Mouse (Mus musculus) heart, embryonic 13.5 days (tissue): ENCODE results near the gene RPS10-NUDT3. TPM values are rescaled to one million over a fixed set of nuclear protein-coding genes. Genes with fewer than 3 reads are reported as not detected.

Source experiments
- ATAC-seq: fragments of 200-750 bp; cut with Nextera tagmentation; 2 replicates; pipeline ENCODE4 v1.8.0; 2017; ENCODE audit warnings: moderate TSS enrichment; ENCODE audit not compliant: insufficient number of reproducible peaks, low FRiP score, low TSS enrichment; ENCODE audit errors: extremely low read depth
- H3K27ac ChIP-seq: fragments of 300-500 bp; sonication (generic); replicated peaks from 2 replicates; pipeline ENCODE4 v1.5.1; 2015; ENCODE audit warnings: moderate library complexity, mild to moderate bottlenecking, inconsistent platforms
- H3K27me3 ChIP-seq: fragments of 300-500 bp; sonication (generic); replicated peaks from 2 replicates; pipeline ENCODE4 v1.6.1; 2015; ENCODE audit warnings: mild to moderate bottlenecking, inconsistent platforms
- H3K36me3 ChIP-seq: fragments of 300-500 bp; sonication (generic); 2 replicates; pipeline ENCODE4 v1.6.1; 2015; ENCODE audit warnings: mild to moderate bottlenecking, inconsistent platforms
- H3K4me1 ChIP-seq: fragments of 300-500 bp; sonication (generic); 2 replicates; pipeline ENCODE4 v1.6.1; 2015; ENCODE audit warnings: inconsistent platforms
- H3K4me2 ChIP-seq: fragments of 300-500 bp; sonication (generic); 2 replicates; pipeline ENCODE4 v1.6.1; 2015; ENCODE audit warnings: inconsistent platforms, mild to moderate bottlenecking, moderate library complexity
- H3K4me3 ChIP-seq: fragments of 300-500 bp; sonication (generic); 2 replicates; pipeline ENCODE4 v1.5.1; 2015; ENCODE audit warnings: moderate library complexity, mild to moderate bottlenecking, inconsistent platforms
- H3K9ac ChIP-seq: fragments of 300-500 bp; sonication (generic); 2 replicates; pipeline ENCODE4 v1.6.1; 2015; ENCODE audit warnings: inconsistent platforms, mild to moderate bottlenecking, moderate library complexity
- H3K9me3 ChIP-seq: fragments of 300-500 bp; sonication (generic); 2 replicates; pipeline ENCODE4 v1.6.1; 2016; ENCODE audit warnings: inconsistent platforms
- WGBS: fragments of 180-500 bp; shearing (Covaris S2); methylation state at CpG from one replicate; pipeline ENCODE4 v1.1.7; 2015; ENCODE audit warnings: mixed read lengths; 5-methylcytosine and 5-hydroxymethylcytosine counted together
- polyA plus RNA-seq: library from polyadenylated mRNA; unstranded; fragments of >200 nt; fragmentation: Nextera tagmentation; extraction: Ambion mirVana; gene quantifications from 2 replicates; pipeline ENCODE4 v1.2.1, GENCODE M21; 2015

RPS10-NUDT3 gene
- polyA plus RNA-seq, 1 experiment from 2014 or later: not detected

DNA sequence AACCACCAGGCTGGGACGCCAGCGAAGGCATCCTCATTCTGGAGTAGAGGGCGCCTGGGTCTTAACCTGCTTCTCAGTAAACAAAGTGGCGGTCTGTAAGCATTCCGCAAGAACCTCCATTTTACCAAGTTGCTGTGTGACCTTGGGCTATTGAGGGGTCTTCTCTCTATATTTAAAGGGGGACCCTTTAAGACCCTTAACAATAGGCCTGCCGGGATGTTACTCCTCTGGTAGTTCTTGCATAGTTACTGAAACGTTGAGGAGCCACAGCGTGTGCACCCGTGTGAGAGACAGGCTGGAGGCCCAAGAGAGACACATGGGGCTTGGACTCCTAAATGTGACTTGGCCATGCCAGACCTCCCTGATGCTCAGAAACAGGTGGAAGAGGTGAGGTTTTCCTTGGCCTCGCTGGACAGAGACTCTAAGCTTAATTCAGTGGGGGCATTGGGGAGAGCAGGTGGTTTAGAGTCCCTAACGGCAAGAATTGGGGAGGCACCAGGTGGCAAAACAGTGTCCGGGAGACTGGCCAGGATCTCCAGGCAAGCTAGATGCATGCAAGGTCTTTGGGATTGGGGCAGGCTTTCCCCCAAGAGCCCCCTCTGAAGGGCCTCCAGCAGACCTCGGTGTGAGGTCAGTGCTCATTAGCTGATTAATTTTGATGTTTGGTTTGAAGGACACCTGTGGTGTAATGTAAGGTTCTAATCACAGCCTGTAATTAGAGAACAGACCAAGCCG lies 76.9 kb downstream of the RPS10-NUDT3 start:
- Histone ChIP-seq H3K27ac (peak overlapping the region; percentile 97), H3K4me1 (peaks cover 61% of the 10 kb centered on the region)

DNA sequence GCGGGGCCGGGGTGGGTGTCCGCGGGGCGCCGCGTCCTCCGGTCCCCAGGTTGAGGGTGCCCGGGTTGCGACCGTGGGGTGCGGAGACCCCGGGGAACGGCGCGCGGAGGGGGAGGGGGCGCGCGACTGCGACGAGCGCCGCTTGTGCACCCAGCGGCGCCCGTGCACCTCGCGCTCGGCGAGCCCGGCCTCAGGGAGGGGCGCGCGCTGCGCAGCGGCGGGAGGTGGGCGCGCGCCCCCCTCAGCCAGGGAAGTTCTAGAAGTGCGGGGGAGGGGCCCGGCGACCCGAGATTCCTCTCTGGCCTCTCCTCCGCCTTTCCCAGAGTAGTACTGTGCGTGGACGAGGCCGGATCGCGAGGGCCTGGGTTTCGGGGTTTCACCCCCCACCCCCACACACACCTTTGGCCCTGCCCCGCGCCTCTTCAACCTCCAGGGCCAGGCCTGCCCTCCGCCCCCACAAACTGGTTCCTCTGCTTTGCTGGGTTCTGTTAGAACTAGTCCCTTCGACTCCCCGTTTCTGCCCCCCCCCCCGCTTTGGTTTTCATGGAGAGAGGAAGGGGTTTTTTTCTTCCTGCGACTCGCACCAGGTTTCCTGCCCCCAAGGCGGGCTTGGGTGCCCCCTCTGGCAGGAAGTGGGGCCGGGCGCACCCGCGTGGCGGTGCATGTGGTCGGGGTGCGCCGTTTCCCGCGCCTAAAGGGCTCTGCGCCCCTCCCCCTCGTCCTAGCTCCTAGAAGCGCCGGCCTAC lies 77.7 kb downstream of the RPS10-NUDT3 start:
- H3K9me3 ChIP-seq: no peaks in the 10 kb centered on the region
- peaks cover 64% of the 10 kb centered on the region for H3K4me1 ChIP-seq
- WGBS: under 1% methylated on average over 73 of the region's 75 CpGs
- no peaks in the 10 kb centered on the region for H3K27me3 ChIP-seq
- H3K4me3 ChIP-seq: peak overlapping the region; percentile 88
- H3K27ac ChIP-seq: peak overlapping the region; percentile 97
- peaks cover 21% of the 10 kb centered on the region for H3K36me3 ChIP-seq
- H3K9ac ChIP-seq: peak overlapping the region; percentile 94
- H3K4me2 ChIP-seq: peak overlapping the region; percentile 86
- no peak; the same call in 1 of the 2 replicates for ATAC-seq

More for the DNA sequence above, 76.9 kb downstream of the RPS10-NUDT3 start:
- Histone ChIP-seq H3K9me3 (no peaks in the 10 kb centered on the region), H3K27me3 (no peaks in the 10 kb centered on the region), H3K9ac (peak overlapping the region; percentile 94), H3K4me3 (peak overlapping the region; percentile 88), H3K4me2 (peak overlapping the region; percentile 86), H3K36me3 (peaks cover 21% of the 10 kb centered on the region)
- WGBS: 10% methylated on average over 14 of the region's 14 CpGs
- no peak for ATAC-seq

DNA sequence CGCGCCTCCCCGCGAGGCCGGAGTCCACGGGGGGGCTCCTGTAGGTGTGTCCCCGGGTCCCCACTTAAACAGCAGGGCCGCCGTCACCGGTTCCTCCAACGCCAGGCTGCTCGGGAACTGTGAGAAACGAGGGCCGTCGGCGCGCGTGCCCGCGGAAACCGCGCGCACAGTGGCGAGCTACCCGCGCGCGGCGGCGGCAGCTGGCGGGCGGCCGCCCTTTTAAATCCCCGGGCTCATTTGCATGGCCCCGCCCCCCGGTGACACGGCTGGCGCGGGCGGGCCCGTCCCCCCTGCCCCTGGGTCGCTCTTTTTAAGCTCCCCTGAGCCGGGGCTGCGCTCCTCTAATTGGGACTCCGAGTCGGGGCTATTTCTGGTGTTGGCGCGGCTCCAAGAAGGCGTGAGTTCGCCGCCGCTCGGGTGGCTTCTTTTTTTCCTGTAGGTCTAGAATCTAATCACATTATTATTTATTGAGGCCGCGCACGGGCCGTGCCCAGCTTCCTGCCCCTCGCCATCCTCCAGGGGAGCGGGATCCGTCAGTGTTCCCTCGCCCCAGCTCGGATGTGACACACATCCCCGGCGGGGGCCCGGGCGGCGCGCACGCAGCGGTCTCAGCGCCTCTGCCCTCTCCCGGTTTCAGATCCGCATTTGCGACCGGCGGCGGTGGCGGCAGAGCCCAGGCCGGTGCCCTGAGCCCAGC lies 78.6 kb downstream of the RPS10-NUDT3 start, which contains the start of gene Hmga1:
Gene Hmga1, plus strand, starts transcription at position 183 of the 697 bp plus-strand sequence.
- no peaks in the 10 kb centered on the region for H3K27me3 ChIP-seq
- peak within 1 kb of the TSS; percentile 94 for H3K9ac ChIP-seq
- H3K4me1 ChIP-seq: peaks cover 56% of the 10 kb centered on the region
- peak within 1 kb of the TSS; percentile 97 for H3K27ac ChIP-seq
- peak within 1 kb of the TSS; percentile 86 for H3K4me2 ChIP-seq
- H3K9me3 ChIP-seq: no peaks in the 10 kb centered on the region
- under 1% methylated on average over 78 of the region's 79 CpGs for WGBS
- H3K4me3 ChIP-seq: peak within 1 kb of the TSS; percentile 88
- H3K36me3 ChIP-seq: peaks cover 15% of the 10 kb centered on the region
- peak; percentile 64; the same call in 1 of the 2 replicates for ATAC-seq

DNA sequence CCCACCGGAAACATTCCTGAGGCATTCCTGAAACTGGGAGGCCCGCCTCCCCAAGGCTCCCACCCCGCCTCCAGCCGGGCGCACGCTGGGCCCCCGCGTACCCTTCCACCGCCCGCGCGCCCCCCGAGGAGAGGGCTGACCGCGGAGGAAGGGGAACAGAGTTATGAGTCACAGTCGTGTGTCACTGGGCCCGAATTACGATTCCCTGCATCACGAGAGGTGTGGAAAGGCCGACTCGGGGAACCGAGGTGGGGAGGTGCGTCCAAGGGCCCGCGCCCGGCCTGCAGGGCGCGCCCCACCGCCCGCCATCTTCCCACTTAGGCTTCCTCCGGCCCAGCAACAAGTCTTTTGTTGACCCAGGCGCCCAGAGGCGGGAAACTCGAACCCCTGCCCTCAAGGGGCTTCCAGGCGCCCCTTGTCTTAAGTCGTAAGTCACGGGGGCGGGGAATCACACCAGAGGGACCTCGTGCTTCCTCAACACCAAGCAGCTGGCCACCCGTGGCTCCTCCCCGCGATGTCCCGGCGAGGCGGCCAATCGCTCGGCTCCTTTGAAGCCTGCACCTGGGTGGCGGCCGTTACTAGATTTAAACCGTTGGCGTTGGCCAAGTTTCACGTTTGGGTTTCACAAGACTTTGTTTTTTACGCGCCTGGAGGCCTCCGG lies 79.4 kb downstream of the RPS10-NUDT3 start:
- under 1% methylated on average over 55 of the region's 55 CpGs for WGBS
- H3K27me3 ChIP-seq: no peaks in the 10 kb centered on the region
- peaks cover 7% of the 10 kb centered on the region for H3K36me3 ChIP-seq
- peak overlapping the region; percentile 97 for H3K27ac ChIP-seq
- peak overlapping the region; percentile 88 for H3K4me3 ChIP-seq
- ATAC-seq: peak; percentile 30; the same call in 1 of the 2 replicates
- peak overlapping the region; percentile 86 for H3K4me2 ChIP-seq
- peaks cover 49% of the 10 kb centered on the region for H3K4me1 ChIP-seq
- H3K9me3 ChIP-seq: no peaks in the 10 kb centered on the region
- H3K9ac ChIP-seq: peak overlapping the region; percentile 84

DNA sequence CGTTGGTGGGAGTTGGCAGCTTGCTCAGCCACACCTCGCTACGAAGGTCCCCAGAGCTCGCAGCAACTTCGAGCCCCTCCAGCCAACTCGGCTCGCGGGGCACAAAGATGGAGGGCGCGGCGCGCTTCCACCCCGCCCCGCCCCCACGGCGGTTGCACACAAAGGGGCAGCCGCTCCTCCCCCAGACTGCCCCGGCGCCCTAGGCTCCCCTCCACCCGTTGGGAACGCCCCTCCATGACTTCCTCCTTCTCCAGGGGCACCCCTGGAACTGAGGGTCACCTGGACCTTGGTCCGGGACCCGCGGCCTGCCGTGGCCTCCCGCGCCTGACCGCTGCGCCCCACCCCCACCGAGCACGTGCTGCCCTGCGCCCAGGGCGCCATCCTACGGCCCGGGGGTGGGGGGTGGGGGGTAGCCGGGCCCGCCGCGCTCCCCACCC lies 79.9 kb downstream of the RPS10-NUDT3 start:
- Histone ChIP-seq H3K27me3 (no peaks in the 10 kb centered on the region), H3K4me3 (peak overlapping the region; percentile 88), H3K9ac (peak overlapping the region; percentile 84), H3K4me1 (peaks cover 49% of the 10 kb centered on the region), H3K36me3 (peaks cover 3% of the 10 kb centered on the region), H3K9me3 (no peaks in the 10 kb centered on the region), H3K27ac (peak overlapping the region; percentile 97), H3K4me2 (peak overlapping the region; percentile 86)
- no peak for ATAC-seq
- 2% methylated on average over 38 of the region's 39 CpGs for WGBS

DNA sequence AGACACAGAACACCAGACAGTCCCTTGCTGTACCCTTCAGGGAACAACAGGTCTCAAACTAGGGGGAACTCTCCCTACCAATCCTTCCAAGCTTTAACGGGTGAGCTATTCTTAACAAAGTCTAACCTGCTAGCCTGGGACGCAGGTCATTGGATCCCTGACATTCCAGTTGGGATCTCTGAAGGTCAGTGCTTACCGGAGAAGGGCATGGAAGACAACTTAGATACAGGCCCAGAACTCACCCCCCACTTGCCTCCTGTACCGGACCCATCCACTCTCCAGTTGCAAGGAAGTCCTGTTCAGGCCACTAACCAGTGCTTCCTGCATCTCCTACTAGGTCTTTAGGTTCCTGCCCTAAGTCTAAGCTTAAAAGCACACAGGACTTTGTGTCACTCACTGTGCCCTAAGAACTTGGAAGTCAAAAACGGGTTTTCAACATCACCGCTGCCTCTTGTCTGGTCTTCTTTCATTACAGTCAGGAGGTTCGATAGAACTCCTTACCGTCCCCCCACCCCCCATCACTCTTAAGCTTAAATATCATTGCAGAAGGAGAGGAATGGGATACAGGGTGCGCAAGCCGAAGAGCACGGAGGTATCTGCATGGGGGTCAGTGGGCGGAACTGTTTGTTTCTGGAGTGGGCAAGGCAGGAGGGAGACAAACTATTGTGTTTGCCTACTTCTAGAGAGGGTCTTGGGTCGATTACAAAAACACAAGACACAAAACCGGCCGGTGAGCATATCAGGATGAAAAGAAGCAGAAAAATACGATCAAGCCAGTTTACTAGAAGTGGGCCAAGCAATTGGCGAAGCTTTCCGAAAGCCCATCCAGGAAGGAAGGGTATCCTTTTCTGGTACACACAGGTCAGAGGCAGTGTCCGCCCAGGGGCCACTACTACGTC lies 80.7 kb downstream of the RPS10-NUDT3 start:
- peak overlapping the region; percentile 86 for H3K4me2 ChIP-seq
- no peak for ATAC-seq
- peak overlapping the region; percentile 88 for H3K4me3 ChIP-seq
- WGBS: 46% methylated on average over 20 of the region's 20 CpGs
- H3K27ac ChIP-seq: peak overlapping the region; percentile 97
- no peaks in the 10 kb centered on the region for H3K36me3 ChIP-seq
- no peaks in the 10 kb centered on the region for H3K27me3 ChIP-seq
- H3K9ac ChIP-seq: peak overlapping the region; percentile 84
- H3K9me3 ChIP-seq: no peaks in the 10 kb centered on the region
- H3K4me1 ChIP-seq: peaks cover 51% of the 10 kb centered on the region

DNA sequence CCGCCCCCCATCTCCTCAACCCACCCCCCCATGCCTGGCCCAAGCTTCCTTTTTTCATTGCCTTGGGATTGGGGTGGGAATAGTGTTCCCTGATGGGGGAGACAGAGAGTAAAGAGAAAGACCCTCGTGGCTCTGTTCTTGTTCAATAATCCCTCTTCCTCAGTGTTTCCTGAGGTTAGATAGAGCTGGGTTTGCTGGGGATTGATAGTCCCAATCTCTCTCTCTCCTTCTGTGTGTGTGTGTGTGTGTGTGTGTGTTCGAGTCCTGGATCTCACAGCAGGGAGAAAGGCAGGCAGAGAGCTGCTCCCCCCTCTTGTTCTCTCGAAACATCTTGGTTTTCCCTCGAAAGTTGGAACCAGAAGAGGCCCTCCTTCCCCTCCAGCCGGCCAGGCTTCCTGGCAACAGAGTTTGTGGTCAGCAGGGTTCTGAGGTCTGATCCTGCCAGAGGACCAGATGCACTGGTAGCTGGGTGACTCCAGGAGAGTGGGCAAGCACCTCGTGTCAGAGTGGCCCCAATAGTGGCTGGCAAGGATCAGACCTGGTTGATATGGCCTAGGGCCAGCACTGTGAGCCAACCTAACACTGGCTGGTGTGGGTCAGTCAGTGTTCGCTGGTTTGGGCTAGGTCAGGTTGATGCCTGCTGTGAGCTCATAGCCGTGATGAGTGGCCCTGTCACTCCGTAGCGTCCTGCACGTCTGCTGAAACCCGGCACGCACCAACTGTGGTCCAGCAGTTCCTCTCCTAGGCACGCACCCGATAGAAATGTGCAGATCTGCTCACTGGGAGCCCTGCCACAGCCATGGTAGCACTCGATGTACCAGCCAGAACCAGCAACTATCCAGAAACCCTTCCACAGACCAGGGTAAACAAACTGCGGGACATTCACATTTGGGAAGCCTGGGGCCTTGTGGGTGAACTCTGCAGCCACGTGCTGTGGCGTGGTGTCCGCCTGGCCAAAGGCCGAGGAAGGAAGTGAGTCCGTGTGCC lies 82.5 kb downstream of the RPS10-NUDT3 start:
- H3K27ac ChIP-seq: no peak overlapping the region
- H3K4me3 ChIP-seq: no peak overlapping the region
- H3K9me3 ChIP-seq: no peaks in the 10 kb centered on the region
- peaks cover 41% of the 10 kb centered on the region for H3K4me1 ChIP-seq
- 0 out of 2 replicates have a peak overlapping the region, but pooled peaks have one; percentile 40 for H3K9ac ChIP-seq
- H3K4me2 ChIP-seq: no peak overlapping the region
- WGBS: 72% methylated on average over 23 of the region's 23 CpGs
- ATAC-seq: no peak
- H3K36me3 ChIP-seq: no peaks in the 10 kb centered on the region
- no peaks in the 10 kb centered on the region for H3K27me3 ChIP-seq

DNA sequence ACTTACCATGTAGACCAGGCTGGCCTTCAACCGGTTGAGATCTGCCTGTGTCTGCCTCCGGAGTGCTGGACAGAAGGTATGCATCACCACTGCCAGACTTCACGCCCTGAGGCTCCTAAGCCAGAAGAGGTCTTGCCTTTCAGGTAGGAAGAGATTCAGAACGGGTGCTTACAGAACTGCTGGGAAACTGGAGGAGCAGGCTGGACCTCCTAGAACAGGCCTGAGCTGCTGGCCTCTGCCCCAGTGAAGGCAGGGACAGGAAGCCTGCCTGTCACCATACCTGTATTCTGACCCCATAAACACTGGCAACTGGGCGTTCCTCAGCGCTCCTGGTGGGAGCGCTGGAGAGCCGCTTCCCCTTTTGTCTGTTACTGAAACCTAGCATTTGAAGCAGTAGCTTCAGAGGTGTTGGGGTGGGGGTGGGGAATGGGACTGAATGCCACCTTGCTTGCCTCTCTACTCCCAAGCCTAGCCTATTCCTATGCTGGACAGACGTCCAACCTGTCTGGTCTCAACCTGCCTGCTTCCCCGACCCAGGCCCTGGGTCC lies 83.6 kb downstream of the RPS10-NUDT3 start:
- Histone ChIP-seq H3K4me2 (no peak overlapping the region), H3K27ac (no peak overlapping the region), H3K4me1 (peaks cover 45% of the 10 kb centered on the region), H3K27me3 (0 out of 2 replicates have a peak, but pooled peaks cover 3% of the 10 kb centered on the region), H3K36me3 (no peaks in the 10 kb centered on the region), H3K4me3 (no peak overlapping the region), H3K9me3 (no peaks in the 10 kb centered on the region), H3K9ac (no peak overlapping the region)
- no peak for ATAC-seq
- 64% methylated on average over 10 of the region's 10 CpGs for WGBS

DNA sequence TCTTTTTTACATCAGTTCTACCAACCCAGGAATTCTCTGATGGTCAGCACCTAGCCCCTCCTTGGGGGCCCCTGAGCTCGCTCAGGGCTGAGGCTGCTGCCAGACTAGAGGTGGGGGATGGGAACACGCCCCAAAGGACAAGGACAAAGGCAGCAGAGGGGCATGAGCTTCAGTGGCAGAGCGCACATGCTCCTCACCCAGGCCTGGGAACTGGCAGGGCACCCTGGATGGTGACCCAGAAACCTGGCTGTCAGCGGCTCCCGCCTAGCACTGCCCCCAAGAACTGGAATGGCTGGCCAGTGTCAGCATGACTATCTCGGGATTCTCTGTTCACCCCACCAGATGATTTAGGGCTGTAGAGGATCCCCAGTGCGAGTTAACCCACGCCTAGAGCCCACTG lies 85.8 kb downstream of the RPS10-NUDT3 start:
- Histone ChIP-seq H3K9ac (no peak overlapping the region), H3K27ac (no peak overlapping the region), H3K36me3 (no peaks in the 10 kb centered on the region), H3K4me2 (no peak overlapping the region), H3K9me3 (no peaks in the 10 kb centered on the region), H3K4me3 (no peak overlapping the region), H3K27me3 (peaks cover 14% of the 10 kb centered on the region; the same call in 1 of the 2 replicates), H3K4me1 (peaks cover 28% of the 10 kb centered on the region)
- ATAC-seq: no peak
- 48% methylated on average over 8 of the region's 8 CpGs for WGBS
